Mouse (Mus musculus): ENCODE measurements around the gene Cfap221.

- TF ChIP-seq CTCF (IDR thresholded peaks at IDR 0.05; ENCODE audit: low read depth, low read length) (no peak), POLR2A (IDR thresholded peaks at IDR 0.05; ENCODE audit: insufficient read depth, low read length) (no peak), EP300 (IDR thresholded peaks at IDR 0.05; ENCODE audit: insufficient read depth, low read depth, low read length) (no peak)
Observed at GRCm38 (mm10) chr1:120006844-120007790, 10.1 kb upstream of the Cfap221 start, which contains the start of gene Sctr.
